Mouse (Mus musculus) intestine, postnatal 0 days (tissue): ENCODE measurements around the gene Serf2. TPM values are rescaled to one million over a fixed set of nuclear protein-coding genes. Genes with fewer than 3 reads are reported as not detected.
"Not testable (repeated sequence)": the region's sequence is repeated elsewhere in the genome, so short reads cannot be mapped to it uniquely, and the experiment has no call there.

Experiments used
- ATAC-seq: fragments of 200-750 bp; cut with Nextera tagmentation; 2 replicates; pipeline ENCODE4 v1.8.0; 2017; ENCODE audit warnings: mild to moderate bottlenecking, moderate TSS enrichment, moderate library complexity
- H3K27ac ChIP-seq: fragments of 300-500 bp; sonication (generic); 2 replicates; pipeline ENCODE4 v1.5.1; 2014; ENCODE audit warnings: mild to moderate bottlenecking, low read depth, low read length, moderate library complexity
- H3K27me3 ChIP-seq: fragments of 300-500 bp; sonication (generic); replicated peaks from 2 replicates; pipeline ENCODE4 v1.6.1; 2014; ENCODE audit warnings: low read length, mixed read lengths; ENCODE audit not compliant: control insufficient read depth, insufficient read depth
- H3K36me3 ChIP-seq: fragments of 300-500 bp; sonication (generic); 2 replicates; pipeline ENCODE4 v1.6.1; 2014; ENCODE audit warnings: mild to moderate bottlenecking, moderate library complexity; ENCODE audit not compliant: control insufficient read depth, insufficient read depth
- H3K4me1 ChIP-seq: fragments of 300-500 bp; sonication (generic); replicated peaks from 2 replicates; pipeline ENCODE4 v1.6.1; 2014; ENCODE audit warnings: antibody characterized with exemption, low read length, mixed read lengths; ENCODE audit not compliant: control insufficient read depth, insufficient read depth
- H3K4me2 ChIP-seq: fragments of 300-500 bp; sonication (generic); replicated peaks from 2 replicates; pipeline ENCODE4 v1.6.1; 2014; ENCODE audit warnings: low read depth, mild to moderate bottlenecking, moderate library complexity
- H3K4me3 ChIP-seq: fragments of 300-500 bp; sonication (generic); 2 replicates; pipeline ENCODE4 v1.5.1; 2014; ENCODE audit warnings: low read depth, low read length
- H3K9ac ChIP-seq: fragments of 300-500 bp; sonication (generic); 2 replicates; pipeline ENCODE4 v1.6.1; 2014; ENCODE audit warnings: mild to moderate bottlenecking, low read depth, low read length
- H3K9me3 ChIP-seq: fragments of 300-500 bp; sonication (generic); 2 replicates; pipeline ENCODE4 v1.6.1; 2016; ENCODE audit warnings: mixed run types; ENCODE audit not compliant: control insufficient read depth
- CTCF ChIP-seq: sonication (generic); IDR thresholded peaks from 2 replicates; pipeline ENCODE4 v1.5.1; 2016; ENCODE audit warnings: low read depth, mild to moderate bottlenecking, control low read depth, antibody characterized with exemption, moderate library complexity
- WGBS: fragments of 180-500 bp; shearing (Covaris S2); extraction: QIAGEN DNeasy Blood & Tissue Kit; methylation state at CpG from one replicate; pipeline ENCODE4 v1.1.7; 2014; 5-methylcytosine and 5-hydroxymethylcytosine counted together
- polyA plus RNA-seq: library from polyadenylated mRNA; unstranded; fragments of >200 nt; fragmentation: Nextera tagmentation; extraction: Ambion mirVana; gene quantifications from 2 replicates; pipeline ENCODE4 v1.2.1, GENCODE M21; 2015

Gene Serf2
- polyA plus RNA-seq, 1 experiment from 2014 or later: 608 TPM

DNA sequence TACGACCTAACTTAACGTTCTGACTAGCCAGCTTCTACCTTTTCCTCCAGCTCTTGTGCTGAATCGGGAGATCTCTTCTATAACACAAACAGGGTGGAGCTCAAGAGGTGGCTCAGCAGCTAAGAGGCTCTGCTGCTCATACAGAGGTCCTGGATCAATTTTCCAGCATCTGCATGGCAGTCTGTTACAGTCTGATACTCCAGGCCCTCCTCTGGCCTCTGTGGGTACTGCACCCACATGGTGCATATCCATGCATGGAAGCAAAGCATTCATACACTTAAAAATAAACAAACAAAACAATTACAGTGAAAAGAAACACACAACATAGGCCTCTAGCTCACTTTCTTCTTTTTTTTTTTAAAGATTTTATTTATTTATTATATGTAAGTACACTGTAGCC lies 23.8 kb downstream of the Serf2 start:
- not testable (repeated sequence) for H3K36me3 ChIP-seq, H3K4me3 ChIP-seq, H3K9ac ChIP-seq, H3K27ac ChIP-seq, H3K4me1 ChIP-seq, H3K9me3 ChIP-seq, ATAC-seq, H3K27me3 ChIP-seq
- TF ChIP-seq CTCF: 0 out of 2 replicates have a peak, but pooled peaks have one; percentile 8
- peak overlapping the region; percentile 75; the same call in 1 of the 2 replicates for H3K4me2 ChIP-seq
- 79% methylated on average over 3 of the region's 3 CpGs for WGBS

GRCm38 (mm10) chr2:121473301-121474179 lies 24.5 kb downstream of the Serf2 start, which contains the start of gene Mfap1b:
TSS of gene Mfap1b (minus strand) at chr2:121474067.
- ATAC-seq: peak; percentile 84
- Histone ChIP-seq H3K27ac (peak within 1 kb of the TSS; percentile 70), H3K4me2 (peak within 1 kb of the TSS; percentile 75), H3K4me3 (peak within 1 kb of the TSS; percentile 67), H3K9ac (peak within 1 kb of the TSS; percentile 57)
- H3K27me3 ChIP-seq, H3K36me3 ChIP-seq, H3K4me1 ChIP-seq, H3K9me3 ChIP-seq: not testable (repeated sequence)
- 4% methylated on average over 39 of the region's 41 CpGs for WGBS

DNA sequence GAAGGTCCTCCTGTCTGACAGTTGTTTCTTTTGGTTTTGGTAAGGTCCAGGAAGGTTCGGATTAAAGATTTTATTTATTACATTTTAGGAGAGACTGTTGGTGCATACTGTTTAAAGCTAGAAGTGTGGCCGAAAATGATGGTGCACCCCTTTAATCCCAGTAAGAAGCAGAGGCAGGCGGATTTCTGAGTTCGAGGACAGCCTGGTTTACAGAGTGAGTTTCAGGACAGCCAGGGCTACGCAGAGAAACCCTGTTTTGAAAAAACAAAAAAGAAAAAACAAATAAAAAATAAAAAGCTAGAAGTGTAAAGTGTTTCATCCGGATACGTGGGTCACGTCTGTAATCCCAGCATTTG lies 25.2 kb downstream of the Serf2 start:
- Histone ChIP-seq H3K4me2 (peak overlapping the region; percentile 75), H3K36me3 (no peaks in the 10 kb centered on the region), H3K27me3 (no peaks in the 10 kb centered on the region), H3K4me1 (no peaks in the 10 kb centered on the region), H3K9me3 (no peaks in the 10 kb centered on the region), H3K9ac (peak overlapping the region; percentile 57; the same call in 1 of the 2 replicates), H3K27ac (peak overlapping the region; percentile 70), H3K4me3 (peak overlapping the region; percentile 67)
- 27% methylated on average over 8 of the region's 8 CpGs for WGBS
- 0 out of 2 replicates have a peak, but pooled peaks have one; percentile 8 for ATAC-seq
- no peak for TF ChIP-seq CTCF

- not testable (repeated sequence) for ATAC-seq, H3K27me3 ChIP-seq, H3K36me3 ChIP-seq, H3K9me3 ChIP-seq, H3K9ac ChIP-seq, H3K27ac ChIP-seq, H3K4me1 ChIP-seq, H3K4me2 ChIP-seq, H3K4me3 ChIP-seq
- WGBS: 96% methylated on average over 2 of the region's 2 CpGs
Measured at GRCm38 (mm10) chr2:121475306-121475705, 26.3 kb downstream of the Serf2 start.

- TF ChIP-seq CTCF: no peak
- ATAC-seq: no peak
- WGBS: 91% methylated on average over 3 of the region's 3 CpGs
- Histone ChIP-seq H3K9me3 (no peaks in the 10 kb centered on the region), H3K4me2 (no peak overlapping the region), H3K36me3 (no peaks in the 10 kb centered on the region), H3K27me3 (no peaks in the 10 kb centered on the region), H3K9ac (no peak overlapping the region), H3K27ac (no peak overlapping the region), H3K4me1 (no peaks in the 10 kb centered on the region), H3K4me3 (no peak overlapping the region)
Measured at GRCm38 (mm10) chr2:121477491-121478266, 28.7 kb downstream of the Serf2 start.

- peak; percentile 74 for TF ChIP-seq CTCF
- H3K4me1 ChIP-seq: no peaks in the 10 kb centered on the region
- no peak overlapping the region for H3K4me3 ChIP-seq
- ATAC-seq: no peak
- H3K36me3 ChIP-seq: no peaks in the 10 kb centered on the region
- no peaks in the 10 kb centered on the region for H3K9me3 ChIP-seq
- no peaks in the 10 kb centered on the region for H3K27me3 ChIP-seq
- WGBS: 54% methylated on average over 3 of the region's 3 CpGs
- H3K27ac ChIP-seq: no peak overlapping the region
- no peak overlapping the region for H3K9ac ChIP-seq
- no peak overlapping the region for H3K4me2 ChIP-seq
Measured at GRCm38 (mm10) chr2:121480498-121480897, 31.5 kb downstream of the Serf2 start.

DNA sequence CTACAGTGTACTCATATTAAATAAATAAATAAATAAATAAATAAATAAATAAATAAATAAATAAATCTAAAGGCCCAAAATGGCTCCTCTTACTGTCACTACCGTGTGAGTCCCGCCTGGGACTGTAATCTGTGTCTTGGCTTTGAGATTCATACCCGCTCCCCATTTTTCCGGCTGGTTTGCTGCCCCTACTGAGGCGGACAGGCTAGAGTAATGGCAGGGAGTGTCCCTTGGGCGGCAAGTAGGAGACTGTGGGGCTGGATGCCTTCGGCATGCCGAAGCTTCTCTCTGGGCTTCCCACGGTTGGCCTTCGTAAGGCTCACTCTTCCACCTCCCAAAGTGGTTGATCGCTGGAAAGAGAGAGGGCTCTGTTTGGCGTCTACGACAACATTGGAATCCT lies 31.9 kb downstream of the Serf2 start:
- H3K4me3 ChIP-seq, H3K9ac ChIP-seq, ATAC-seq, H3K36me3 ChIP-seq, H3K27ac ChIP-seq, H3K27me3 ChIP-seq, H3K4me2 ChIP-seq, H3K9me3 ChIP-seq, H3K4me1 ChIP-seq: not testable (repeated sequence)
- WGBS: 82% methylated on average over 13 of the region's 13 CpGs
